Mouse (Mus musculus) lung, adult 2 months (tissue): ENCODE data around the gene Hic1.

Source experiments
- CTCF ChIP-seq: fragments of 200-500 bp; IDR thresholded peaks from 2 replicates; pipeline ENCODE4 v1.5.1; 2011; ENCODE audit warnings: mild to moderate bottlenecking, low read length, control low read depth; ENCODE audit not compliant: insufficient read depth
- POLR2A ChIP-seq: fragments of 200-500 bp; IDR thresholded peaks from 2 replicates; pipeline ENCODE4 v1.6.1; 2011; ENCODE audit warnings: low read depth, mild to moderate bottlenecking, control low read depth, low read length, borderline replicate concordance; ENCODE audit errors: extremely low read depth

DNA sequence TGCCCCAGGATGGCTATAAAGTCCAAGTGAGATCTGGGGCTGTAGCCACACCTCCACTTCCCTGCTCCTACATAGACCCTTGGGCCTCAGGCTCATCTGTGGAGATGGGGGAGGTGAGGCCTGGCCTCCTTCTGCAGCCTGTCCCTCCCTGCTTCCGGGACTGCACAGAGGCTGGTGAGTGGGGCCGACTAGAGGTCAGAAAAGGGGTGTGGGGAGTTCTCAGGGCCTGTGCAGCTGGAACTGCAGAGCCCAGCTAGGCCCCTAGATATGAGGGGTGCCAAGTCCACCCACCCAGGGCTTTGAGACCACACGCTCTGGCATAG, 21.5 kb downstream of the Hic1 start:
- TF ChIP-seq CTCF (no peak), POLR2A (no peak)
